Mouse (Mus musculus) liver, embryonic 12.5 days (tissue): Measurements from ENCODE around the gene Prkch. TPM values are rescaled to one million over a fixed set of nuclear protein-coding genes. Genes with fewer than 3 reads are reported as not detected.

Experiments
- ATAC-seq: fragments of 200-750 bp; cut with Nextera tagmentation; 2 replicates; pipeline ENCODE4 v1.8.0; 2017; ENCODE audit warnings: moderate number of reproducible peaks, mild to moderate bottlenecking, moderate library complexity
- H3K27ac ChIP-seq: fragments of 300-500 bp; sonication (generic); 2 replicates; pipeline ENCODE4 v1.5.1; 2016; ENCODE audit warnings: mild to moderate bottlenecking
- H3K27me3 ChIP-seq: fragments of 300-500 bp; sonication (generic); replicated peaks from 2 replicates; pipeline ENCODE4 v1.6.1; 2016; ENCODE audit warnings: mild to moderate bottlenecking, moderate library complexity
- H3K36me3 ChIP-seq: fragments of 300-500 bp; sonication (generic); 2 replicates; pipeline ENCODE4 v1.6.1; 2016; ENCODE audit warnings: mild to moderate bottlenecking, moderate library complexity
- H3K4me1 ChIP-seq: fragments of 300-500 bp; sonication (generic); 2 replicates; pipeline ENCODE4 v1.6.1; 2016
- H3K4me2 ChIP-seq: fragments of 300-500 bp; sonication (generic); 2 replicates; pipeline ENCODE4 v1.6.1; 2016; ENCODE audit warnings: mild to moderate bottlenecking, moderate library complexity
- H3K4me3 ChIP-seq: fragments of 300-500 bp; sonication (generic); 2 replicates; pipeline ENCODE4 v1.5.1; 2016; ENCODE audit warnings: mild to moderate bottlenecking, moderate library complexity
- H3K9ac ChIP-seq: fragments of 300-500 bp; sonication (generic); 2 replicates; pipeline ENCODE4 v1.6.1; 2016; ENCODE audit warnings: mild to moderate bottlenecking, moderate library complexity
- H3K9me3 ChIP-seq: fragments of 300-500 bp; sonication (generic); replicated peaks from 2 replicates; pipeline ENCODE4 v1.6.1; 2016; ENCODE audit warnings: mild to moderate bottlenecking, moderate library complexity
- WGBS: fragments of 180-500 bp; shearing (Covaris S2); methylation state at CpG from one replicate; pipeline ENCODE4 v1.1.7; 2016; ENCODE audit not compliant: insufficient replicate concordance; 5-methylcytosine and 5-hydroxymethylcytosine counted together
- polyA plus RNA-seq: library from polyadenylated mRNA; unstranded; fragments of >200 nt; fragmentation: Nextera tagmentation; extraction: Ambion mirVana; gene quantifications from 2 replicates; pipeline ENCODE4 v1.2.1, GENCODE M21; 2016

Gene Prkch
- polyA plus RNA-seq, 1 experiment from 2014 or later: 4.8 TPM

GRCm38 (mm10) chr12:73583813-73584609 lies 585 bp upstream of the Prkch start:
- H3K9ac ChIP-seq: 0 out of 2 replicates have a peak overlapping the region, but pooled peaks have one; percentile 12
- H3K27ac ChIP-seq: 0 out of 2 replicates have a peak overlapping the region, but pooled peaks have one; percentile 60
- peaks cover 16% of the 10 kb centered on the region for H3K4me1 ChIP-seq
- peak; percentile 48 for ATAC-seq
- H3K4me2 ChIP-seq: peak overlapping the region; percentile 76
- H3K27me3 ChIP-seq: peaks cover 48% of the 10 kb centered on the region
- peak overlapping the region; percentile 61 for H3K4me3 ChIP-seq
- H3K9me3 ChIP-seq: no peaks in the 10 kb centered on the region
- 5% methylated on average over 33 of the region's 33 CpGs for WGBS
- H3K36me3 ChIP-seq: no peaks in the 10 kb centered on the region

DNA sequence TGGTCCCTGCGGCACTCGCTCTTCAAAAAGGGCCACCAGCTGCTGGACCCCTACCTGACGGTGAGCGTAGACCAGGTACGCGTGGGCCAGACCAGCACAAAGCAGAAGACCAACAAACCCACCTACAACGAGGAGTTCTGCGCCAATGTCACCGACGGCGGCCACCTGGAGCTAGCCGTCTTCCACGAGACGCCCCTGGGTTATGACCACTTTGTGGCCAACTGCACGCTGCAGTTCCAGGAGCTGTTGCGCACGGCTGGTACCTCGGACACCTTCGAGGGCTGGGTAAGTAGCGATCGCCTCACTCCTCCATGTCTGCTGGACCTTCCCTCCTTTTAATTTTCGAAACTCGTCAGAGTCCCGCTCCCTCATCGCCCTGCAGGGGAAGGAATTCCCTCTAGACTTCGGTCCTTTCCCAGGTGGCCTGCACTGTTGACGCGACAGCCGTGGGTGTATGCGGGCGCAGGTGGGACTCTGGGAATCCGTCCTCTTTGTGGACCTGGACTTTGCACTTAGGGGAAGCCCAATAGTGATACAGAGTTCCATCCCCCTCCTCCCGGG lies 725 bp downstream of the Prkch start:
- peak overlapping the region; percentile 61 for H3K4me3 ChIP-seq
- peaks cover 48% of the 10 kb centered on the region for H3K27me3 ChIP-seq
- WGBS: 1% methylated on average over 33 of the region's 33 CpGs
- 0 out of 2 replicates have a peak overlapping the region, but pooled peaks have one; percentile 60 for H3K27ac ChIP-seq
- no peaks in the 10 kb centered on the region for H3K36me3 ChIP-seq
- H3K9ac ChIP-seq: peak overlapping the region; percentile 65
- peak overlapping the region; percentile 76 for H3K4me2 ChIP-seq
- peaks cover 16% of the 10 kb centered on the region for H3K4me1 ChIP-seq
- H3K9me3 ChIP-seq: no peaks in the 10 kb centered on the region
- ATAC-seq: peak; percentile 26

- Histone ChIP-seq H3K36me3 (no peaks in the 10 kb centered on the region), H3K9ac (no peak overlapping the region), H3K4me1 (peaks cover 16% of the 10 kb centered on the region), H3K27me3 (peaks cover 48% of the 10 kb centered on the region), H3K4me2 (peak overlapping the region; percentile 76), H3K27ac (no peak overlapping the region), H3K4me3 (peak overlapping the region; percentile 61), H3K9me3 (no peaks in the 10 kb centered on the region)
- ATAC-seq: no peak
- 5% methylated on average over 7 of the region's 7 CpGs for WGBS
These were observed 1.3 kb downstream of the Prkch start for GRCm38 (mm10) chr12:73585850-73586249.

DNA sequence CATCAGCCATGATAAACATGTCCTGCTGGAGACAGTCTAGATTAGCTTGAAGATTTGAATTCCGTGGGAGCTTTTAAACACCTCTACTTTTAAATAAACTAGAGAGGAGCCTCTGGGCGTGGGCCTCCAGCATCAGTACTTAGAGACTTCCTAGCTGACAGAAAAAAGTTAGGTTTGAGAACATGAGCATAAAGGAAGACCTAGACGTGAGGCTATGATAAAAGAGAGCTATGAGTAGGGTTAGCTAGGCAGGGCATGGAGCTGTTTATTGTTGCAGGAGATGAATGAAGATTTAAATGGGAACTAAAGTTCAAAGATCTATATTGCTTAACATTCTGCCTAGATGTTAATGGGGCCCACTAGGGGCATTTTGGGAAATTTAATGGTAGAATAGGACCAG lies 2.7 kb downstream of the Prkch start:
- H3K27me3 ChIP-seq: peaks cover 41% of the 10 kb centered on the region
- H3K36me3 ChIP-seq: no peaks in the 10 kb centered on the region
- no peaks in the 10 kb centered on the region for H3K9me3 ChIP-seq
- 30% methylated on average over 3 of the region's 3 CpGs for WGBS
- no peak overlapping the region for H3K9ac ChIP-seq
- ATAC-seq: no peak
- no peak overlapping the region for H3K4me3 ChIP-seq
- H3K27ac ChIP-seq: no peak overlapping the region
- peaks cover 16% of the 10 kb centered on the region for H3K4me1 ChIP-seq
- H3K4me2 ChIP-seq: no peak overlapping the region

DNA sequence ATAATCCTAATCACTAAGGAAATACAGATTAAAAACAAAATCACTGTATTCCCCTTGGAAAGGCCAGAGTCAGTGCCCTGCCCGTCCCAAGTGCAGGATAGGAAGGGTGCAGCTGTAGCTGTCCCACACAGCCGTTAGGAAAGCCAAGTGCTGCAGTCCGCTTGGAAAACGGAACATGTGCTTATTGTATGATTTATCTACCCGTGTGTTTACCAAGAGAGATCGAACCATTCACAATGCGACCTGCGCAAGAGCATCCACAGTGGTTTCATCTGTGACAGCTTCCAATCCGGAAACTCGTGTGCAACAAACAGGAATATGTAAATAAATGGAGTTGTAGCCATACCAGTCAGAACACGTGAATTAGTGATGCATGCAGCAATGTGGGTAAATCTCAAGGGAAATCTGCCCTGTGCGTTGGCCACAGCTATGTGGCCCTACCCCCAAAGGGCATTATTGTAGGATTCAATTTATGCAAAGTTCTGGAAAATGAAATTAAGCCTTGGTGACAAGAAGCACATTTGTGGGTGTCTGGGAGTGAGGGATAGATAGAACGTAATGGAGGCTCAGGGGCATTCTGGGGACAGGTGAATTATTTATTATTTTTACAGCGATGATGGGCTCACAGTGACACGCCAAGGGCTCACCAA lies 6.2 kb downstream of the Prkch start:
- Histone ChIP-seq H3K4me2 (no peak overlapping the region), H3K4me1 (0 out of 2 replicates have a peak, but pooled peaks cover 6% of the 10 kb centered on the region), H3K9me3 (no peaks in the 10 kb centered on the region), H3K9ac (no peak overlapping the region), H3K36me3 (no peaks in the 10 kb centered on the region), H3K27me3 (peaks cover 15% of the 10 kb centered on the region), H3K27ac (no peak overlapping the region), H3K4me3 (no peak overlapping the region)
- ATAC-seq: no peak
- WGBS: 74% methylated on average over 15 of the region's 15 CpGs

DNA sequence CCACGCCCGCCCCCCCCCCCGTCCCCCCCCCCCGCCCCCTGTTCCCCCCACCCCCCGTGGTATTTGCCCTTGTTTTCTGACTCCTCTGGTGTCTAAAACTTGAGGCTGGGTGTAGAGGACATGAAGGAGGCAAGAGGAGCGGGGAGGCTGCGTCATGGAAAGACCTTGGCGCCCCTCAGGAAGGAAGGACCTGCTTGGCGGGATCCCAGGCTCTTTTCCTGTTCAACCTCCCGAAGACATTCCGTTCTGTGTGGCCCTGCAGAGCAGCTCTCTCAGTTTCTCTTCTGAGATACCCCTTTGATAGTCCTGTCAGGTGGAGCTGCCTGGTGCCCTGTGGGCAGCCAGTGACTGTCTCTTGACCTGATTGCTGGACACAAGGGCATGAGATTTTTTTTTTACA lies 7.0 kb downstream of the Prkch start:
- Histone ChIP-seq H3K27ac (no peak overlapping the region), H3K4me2 (no peak overlapping the region), H3K9me3 (no peaks in the 10 kb centered on the region), H3K9ac (no peak overlapping the region), H3K27me3 (peaks cover 8% of the 10 kb centered on the region; the same call in 1 of the 2 replicates), H3K36me3 (no peaks in the 10 kb centered on the region), H3K4me1 (0 out of 2 replicates have a peak, but pooled peaks cover 5% of the 10 kb centered on the region), H3K4me3 (no peak overlapping the region)
- 47% methylated on average over 8 of the region's 11 CpGs for WGBS
- ATAC-seq: no peak

DNA sequence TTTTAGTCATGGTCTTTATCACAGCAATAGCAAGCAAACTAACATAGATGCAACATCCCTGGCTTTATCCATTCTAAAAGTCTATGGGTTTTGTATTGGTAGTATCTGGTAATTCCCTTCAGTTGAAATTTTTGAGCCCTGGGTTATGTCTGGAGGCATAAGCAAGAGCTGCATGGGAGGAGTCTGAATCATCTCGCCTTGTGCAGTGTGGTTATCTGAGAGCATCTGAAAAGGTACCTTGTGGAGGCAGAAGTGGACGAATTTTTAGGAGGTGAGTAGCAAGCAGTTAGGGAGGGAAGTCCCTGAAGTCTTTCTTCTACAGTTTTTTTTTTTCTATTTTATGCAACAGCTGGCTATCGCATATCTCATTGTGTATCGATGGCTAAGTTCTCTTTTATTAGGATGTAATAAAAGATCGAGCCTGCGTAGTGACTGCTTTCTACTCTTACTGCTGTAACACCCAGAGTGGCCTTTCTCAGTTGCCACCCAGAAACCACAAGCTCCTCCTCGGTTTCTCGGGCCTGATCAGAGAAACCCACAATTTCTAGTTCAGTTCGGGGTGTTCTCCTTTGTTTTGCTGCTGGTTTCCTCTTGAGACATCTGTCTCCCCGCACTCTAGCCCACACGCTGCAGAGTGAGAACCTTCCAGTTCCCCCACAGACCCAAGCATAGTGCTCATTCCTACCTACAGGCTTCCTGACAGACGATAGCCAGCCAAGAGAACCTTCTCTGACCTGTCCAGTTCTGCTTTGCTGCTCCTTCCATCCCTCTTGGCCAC lies 8.6 kb downstream of the Prkch start:
- no peaks in the 10 kb centered on the region for H3K9me3 ChIP-seq
- 27% methylated on average over 12 of the region's 12 CpGs for WGBS
- no peak for ATAC-seq
- no peak overlapping the region for H3K4me3 ChIP-seq
- peaks cover 10% of the 10 kb centered on the region; the same call in 1 of the 2 replicates for H3K4me1 ChIP-seq
- no peaks in the 10 kb centered on the region for H3K36me3 ChIP-seq
- H3K4me2 ChIP-seq: no peak overlapping the region
- no peak overlapping the region for H3K9ac ChIP-seq
- H3K27me3 ChIP-seq: no peaks in the 10 kb centered on the region
- H3K27ac ChIP-seq: no peak overlapping the region

GRCm38 (mm10) chr12:73594177-73594745 lies 9.7 kb downstream of the Prkch start:
- no peak overlapping the region for H3K9ac ChIP-seq
- H3K27me3 ChIP-seq: no peaks in the 10 kb centered on the region
- WGBS: 50% methylated on average over 9 of the region's 9 CpGs
- H3K9me3 ChIP-seq: no peaks in the 10 kb centered on the region
- no peaks in the 10 kb centered on the region for H3K36me3 ChIP-seq
- H3K4me3 ChIP-seq: no peak overlapping the region
- no peak for ATAC-seq
- H3K27ac ChIP-seq: no peak overlapping the region
- H3K4me1 ChIP-seq: peaks cover 12% of the 10 kb centered on the region; the same call in 1 of the 2 replicates
- H3K4me2 ChIP-seq: no peak overlapping the region

DNA sequence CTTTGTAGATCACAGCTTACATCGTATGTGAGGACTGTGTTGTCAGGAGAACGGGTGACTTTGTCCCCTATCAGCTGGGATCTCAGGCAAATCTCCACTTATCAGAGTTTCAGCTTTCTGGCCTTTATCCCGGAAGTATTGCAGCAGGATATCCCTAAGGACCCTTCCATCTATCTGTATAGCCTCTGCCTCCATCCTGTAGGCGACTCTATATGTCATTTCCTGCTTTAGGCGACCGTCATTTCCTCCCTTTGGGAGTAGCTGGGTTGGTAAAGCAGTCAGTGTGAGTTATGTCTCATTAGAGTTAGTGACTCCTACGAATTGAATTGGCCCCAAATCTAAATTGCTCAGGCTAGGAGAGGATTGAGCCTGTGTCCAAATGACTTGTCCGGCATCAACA lies 10.6 kb downstream of the Prkch start:
- peaks cover 12% of the 10 kb centered on the region; the same call in 1 of the 2 replicates for H3K4me1 ChIP-seq
- no peaks in the 10 kb centered on the region for H3K9me3 ChIP-seq
- no peak overlapping the region for H3K4me3 ChIP-seq
- no peak overlapping the region for H3K4me2 ChIP-seq
- H3K36me3 ChIP-seq: no peaks in the 10 kb centered on the region
- 40% methylated on average over 8 of the region's 8 CpGs for WGBS
- no peaks in the 10 kb centered on the region for H3K27me3 ChIP-seq
- H3K27ac ChIP-seq: no peak overlapping the region
- ATAC-seq: no peak
- H3K9ac ChIP-seq: no peak overlapping the region

DNA sequence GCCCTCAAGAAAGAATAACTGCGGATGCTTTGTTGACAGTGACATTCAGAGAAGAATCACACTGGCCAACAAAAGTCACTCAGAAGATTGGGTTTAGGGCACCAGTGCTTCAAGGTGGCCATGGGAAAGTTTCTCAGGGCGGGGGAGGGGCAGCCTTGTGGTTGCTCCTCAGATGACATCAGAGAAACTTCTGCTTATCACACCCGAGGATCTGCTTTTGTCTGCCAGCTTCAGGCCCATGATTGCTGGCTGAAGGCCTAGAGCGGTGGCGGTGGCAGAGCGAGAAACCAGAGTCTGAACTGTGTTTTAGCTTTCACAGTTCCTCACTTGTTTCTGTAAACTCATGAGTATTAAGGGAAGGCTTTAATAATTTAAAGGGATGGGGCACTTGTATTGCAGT lies 13.6 kb downstream of the Prkch start:
- WGBS: 28% methylated on average over 6 of the region's 6 CpGs
- H3K27me3 ChIP-seq: no peaks in the 10 kb centered on the region
- no peak overlapping the region for H3K4me3 ChIP-seq
- no peak overlapping the region for H3K9ac ChIP-seq
- H3K36me3 ChIP-seq: no peaks in the 10 kb centered on the region
- no peak for ATAC-seq
- no peaks in the 10 kb centered on the region for H3K9me3 ChIP-seq
- H3K4me1 ChIP-seq: peaks cover 12% of the 10 kb centered on the region; the same call in 1 of the 2 replicates
- H3K27ac ChIP-seq: no peak overlapping the region
- no peak overlapping the region for H3K4me2 ChIP-seq

GRCm38 (mm10) chr12:73600457-73600856 lies 15.9 kb downstream of the Prkch start:
- no peak overlapping the region for H3K4me3 ChIP-seq
- no peak overlapping the region for H3K9ac ChIP-seq
- H3K27me3 ChIP-seq: no peaks in the 10 kb centered on the region
- no peak for ATAC-seq
- no peak overlapping the region for H3K4me2 ChIP-seq
- H3K36me3 ChIP-seq: no peaks in the 10 kb centered on the region
- no peaks in the 10 kb centered on the region for H3K9me3 ChIP-seq
- H3K4me1 ChIP-seq: peaks cover 7% of the 10 kb centered on the region
- H3K27ac ChIP-seq: no peak overlapping the region
- 68% methylated on average over 4 of the region's 4 CpGs for WGBS
